Mouse (Mus musculus) embryonic facial prominence, embryonic 11.5 days (tissue): Measurements from ENCODE around the gene Gm49380. TPM values are rescaled to one million over a fixed set of nuclear protein-coding genes. Genes with fewer than 3 reads are reported as not detected.

ENCODE experiments used
- ATAC-seq: fragments of 200-750 bp; cut with Nextera tagmentation; replicated peaks from 2 replicates; pipeline ENCODE4 v1.8.0; 2017; ENCODE audit warnings: low read depth; ENCODE audit not compliant: insufficient number of reproducible peaks, low FRiP score, low TSS enrichment
- DNase-seq: peaks from one replicate; pipeline ENCODE4 v3.0.0-alpha.2; 2015; ENCODE audit warnings: low spot score
- H3K27ac ChIP-seq: fragments of 300-500 bp; sonication (generic); replicated peaks from 2 replicates; pipeline ENCODE4 v1.5.1; 2014; ENCODE audit warnings: mild to moderate bottlenecking, low read depth, low read length, control low read depth
- H3K27me3 ChIP-seq: fragments of 300-500 bp; sonication (generic); 2 replicates; pipeline ENCODE4 v1.6.1; 2014; ENCODE audit warnings: mild to moderate bottlenecking, low read length, moderate library complexity, mixed read lengths; ENCODE audit not compliant: control insufficient read depth, insufficient read depth
- H3K36me3 ChIP-seq: fragments of 300-500 bp; sonication (generic); replicated peaks from 2 replicates; pipeline ENCODE4 v1.6.1; 2014; ENCODE audit warnings: low read depth, mild to moderate bottlenecking, low read length, moderate library complexity, mixed read lengths; ENCODE audit not compliant: control insufficient read depth, insufficient read depth
- H3K4me1 ChIP-seq: fragments of 300-500 bp; sonication (generic); 2 replicates; pipeline ENCODE4 v1.6.1; 2014; ENCODE audit warnings: low read length, mixed read lengths; ENCODE audit not compliant: control insufficient read depth, insufficient read depth
- H3K4me2 ChIP-seq: fragments of 300-500 bp; sonication (generic); 2 replicates; pipeline ENCODE4 v1.6.1; 2014; ENCODE audit warnings: low read depth, mild to moderate bottlenecking, control low read depth, low read length, moderate library complexity
- H3K4me3 ChIP-seq: fragments of 300-500 bp; sonication (generic); 2 replicates; pipeline ENCODE4 v1.5.1; 2014; ENCODE audit warnings: low read depth, low read length, control low read depth
- H3K9ac ChIP-seq: fragments of 300-500 bp; sonication (generic); replicated peaks from 2 replicates; pipeline ENCODE4 v1.6.1; 2014; ENCODE audit warnings: mild to moderate bottlenecking, control low read depth, low read length
- H3K9me3 ChIP-seq: fragments of 300-500 bp; sonication (generic); replicated peaks from 2 replicates; pipeline ENCODE4 v1.6.1; 2016; ENCODE audit warnings: mild to moderate bottlenecking, low read length, inconsistent platforms, mixed read lengths; ENCODE audit not compliant: control insufficient read depth
- WGBS: fragments of 180-500 bp; shearing (Covaris S2); extraction: QIAGEN DNeasy Blood & Tissue Kit; methylation state at CpG from one replicate; pipeline ENCODE4 v1.1.7; 2014; 5-methylcytosine and 5-hydroxymethylcytosine counted together
- polyA plus RNA-seq: library from polyadenylated mRNA; unstranded; fragments of >200 nt; fragmentation: Nextera tagmentation; extraction: Ambion mirVana; gene quantifications from 2 replicates; pipeline ENCODE4 v1.2.1, GENCODE M21; 2014

Gm49380 gene
- polyA plus RNA-seq, 1 experiment from 2014 or later, result 0.08 TPM

DNA sequence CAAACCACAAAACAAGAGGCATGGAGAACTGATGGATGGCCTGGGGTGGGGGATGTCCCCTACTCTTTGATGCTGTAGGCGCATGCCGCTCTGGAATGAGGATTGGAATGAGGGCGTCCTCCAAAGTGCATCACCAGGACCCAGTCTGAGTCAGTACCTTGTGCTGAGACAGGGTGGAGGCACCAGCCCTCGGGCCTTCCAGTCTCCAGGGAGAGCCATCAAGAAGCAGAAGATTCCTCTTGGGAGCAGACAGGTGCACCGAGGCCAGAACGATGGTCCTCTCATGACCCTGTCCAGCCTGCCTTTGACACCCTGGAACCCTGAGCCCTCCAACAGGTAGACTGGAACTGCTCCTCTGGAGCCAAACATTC is 45.4 kb downstream of the Gm49380 start:
- H3K27ac ChIP-seq, result no peak overlapping the region
- H3K4me2 ChIP-seq, result no peak overlapping the region
- ATAC-seq (no peak), DNase-seq (no peak)
- H3K9me3 ChIP-seq, result no peaks in the 10 kb centered on the region
- H3K4me1 ChIP-seq, result peaks cover 10% of the 10 kb centered on the region; the same call in 1 of the 2 replicates
- H3K36me3 ChIP-seq, result no peaks in the 10 kb centered on the region
- H3K4me3 ChIP-seq, result no peak overlapping the region
- WGBS, result 84% methylated on average over 6 of the region's 6 CpGs
- H3K27me3 ChIP-seq, result no peaks in the 10 kb centered on the region
- H3K9ac ChIP-seq, result no peak overlapping the region

DNA sequence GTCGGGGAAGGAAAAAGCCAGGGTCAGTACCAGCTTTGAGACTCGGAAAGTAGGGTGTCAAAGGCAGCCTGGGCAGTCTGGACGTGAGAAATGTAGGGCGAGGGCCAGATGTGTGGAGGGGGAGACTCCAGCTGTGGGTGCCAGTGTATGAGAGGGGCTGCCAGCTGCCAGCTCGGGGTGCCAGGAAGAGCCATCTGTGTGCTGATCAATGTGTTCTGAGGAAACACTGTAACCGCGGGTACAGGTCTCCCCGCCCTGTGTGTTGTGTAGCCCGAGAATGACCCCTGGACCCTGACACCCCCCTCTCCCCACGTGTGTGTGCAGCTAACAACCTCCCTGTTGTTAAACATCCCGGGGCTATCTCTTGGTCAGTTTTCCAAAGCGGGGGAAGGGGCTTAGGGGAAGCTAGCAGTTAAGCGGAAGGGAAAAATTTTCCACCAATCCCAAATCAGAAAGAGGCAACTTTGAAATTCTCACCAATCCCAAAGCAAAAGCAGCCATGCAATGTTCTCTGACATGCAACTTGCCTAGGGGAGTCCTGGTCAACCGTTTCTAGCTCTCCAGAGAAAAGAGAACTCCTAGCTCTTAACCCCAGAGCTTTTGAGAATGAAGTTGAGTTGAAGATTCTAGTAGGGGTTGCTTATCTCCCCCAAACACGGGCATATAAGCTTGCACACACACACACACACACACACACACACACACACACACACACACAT is 45.9 kb downstream of the Gm49380 start:
- DNase-seq, result no peak
- H3K27ac ChIP-seq, result no peak overlapping the region

DNA sequence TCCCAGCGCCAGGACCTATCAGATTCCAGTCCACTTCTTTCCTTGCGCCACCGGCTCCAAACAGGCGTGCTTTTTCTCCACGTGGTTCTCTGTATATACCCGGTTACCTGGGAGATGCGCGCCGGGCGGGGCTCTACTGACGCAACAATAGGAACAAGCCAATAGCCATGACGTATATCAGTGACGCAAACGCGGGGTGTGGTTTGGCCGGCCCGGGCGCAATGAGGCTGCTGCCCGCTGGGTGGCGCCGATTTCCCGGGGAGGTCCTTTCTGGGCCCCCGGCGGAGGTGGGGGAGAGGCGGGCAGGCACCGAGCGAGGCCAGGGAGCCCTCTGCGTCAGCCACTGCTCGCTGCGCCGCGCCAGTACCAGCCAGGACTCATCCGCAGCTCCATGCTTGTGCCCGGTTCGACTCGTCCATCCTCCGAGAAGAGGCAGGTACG is 46.5 kb downstream of the Gm49380 start, which contains the start of gene Usp2:
Usp2 (plus strand) TSS at position 237 of the 441 bp plus-strand sequence.
- Histone ChIP-seq H3K9me3 (no peaks in the 10 kb centered on the region), H3K27ac (no peak within 1 kb of the TSS), H3K36me3 (no peaks in the 10 kb centered on the region), H3K4me1 (peaks cover 7% of the 10 kb centered on the region; the same call in 1 of the 2 replicates), H3K4me3 (peak within 1 kb of the TSS; percentile 48), H3K27me3 (no peaks in the 10 kb centered on the region), H3K9ac (peak within 1 kb of the TSS; percentile 46), H3K4me2 (peak within 1 kb of the TSS; percentile 83)
- under 1% methylated on average over 38 of the region's 38 CpGs for WGBS
- peak; percentile 93 for ATAC-seq
- DNase-seq, result peak; percentile 99

More for the DNA sequence above, 45.9 kb downstream of the Gm49380 start:
- peak overlapping the region; percentile 46 for H3K9ac ChIP-seq
- no peaks in the 10 kb centered on the region for H3K9me3 ChIP-seq
- peak overlapping the region; percentile 83 for H3K4me2 ChIP-seq
- no peaks in the 10 kb centered on the region for H3K27me3 ChIP-seq
- H3K4me3 ChIP-seq, result peak overlapping the region; percentile 48
- peaks cover 9% of the 10 kb centered on the region; the same call in 1 of the 2 replicates for H3K4me1 ChIP-seq
- 7% methylated on average over 15 of the region's 15 CpGs for WGBS
- no peaks in the 10 kb centered on the region for H3K36me3 ChIP-seq
- ATAC-seq, result 0 out of 2 replicates have a peak, but pooled peaks have one; percentile 5

DNA sequence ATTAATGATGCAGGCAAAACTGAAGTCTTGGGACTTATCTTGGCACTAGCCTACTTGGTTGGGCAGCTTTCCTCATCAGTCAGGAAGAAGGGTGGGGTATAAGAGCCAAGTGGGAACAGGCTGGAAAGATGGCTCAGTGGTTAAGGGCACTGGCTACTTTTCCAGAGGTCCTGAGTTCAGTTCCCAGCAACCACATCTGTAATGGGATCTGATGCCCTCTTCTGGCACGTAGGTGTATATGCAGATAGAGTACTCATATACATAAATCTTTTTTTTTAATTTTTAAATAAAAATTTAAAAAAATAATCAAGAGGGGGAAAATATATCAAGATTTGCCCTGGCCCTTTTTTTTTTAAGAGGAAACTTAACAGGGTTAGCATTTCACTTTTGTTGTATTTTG is 48.1 kb downstream of the Gm49380 start:
- ATAC-seq, result no peak
- WGBS, result 42% methylated on average over 1 of the region's 1 CpGs
- no peaks in the 10 kb centered on the region for H3K4me1 ChIP-seq

DNA sequence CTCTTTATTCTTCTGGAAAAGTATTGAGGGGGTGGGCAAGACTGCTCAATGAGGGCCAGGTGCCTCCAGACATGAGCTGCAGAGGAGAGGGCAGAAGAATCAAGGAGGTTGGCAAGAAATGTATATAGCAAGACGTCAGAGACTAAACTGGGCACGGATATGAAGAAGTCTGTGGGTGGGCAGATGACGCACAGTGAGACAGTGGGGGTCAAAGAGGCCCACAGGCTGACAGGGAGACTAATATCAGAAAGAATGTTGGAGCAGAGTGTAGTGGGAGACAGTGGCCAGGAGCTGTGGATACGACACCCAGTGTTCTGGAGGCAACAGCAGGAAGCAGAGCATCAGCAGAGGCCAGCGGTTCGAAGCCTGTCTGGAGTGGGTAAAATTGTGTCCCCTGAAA is 54.7 kb downstream of the Gm49380 start:
- DNase-seq (no peak), ATAC-seq (no peak)
- H3K4me1 ChIP-seq, result no peaks in the 10 kb centered on the region
- H3K4me2 ChIP-seq, result no peak overlapping the region
- WGBS, result 86% methylated on average over 6 of the region's 6 CpGs
- no peaks in the 10 kb centered on the region for H3K9me3 ChIP-seq
- H3K36me3 ChIP-seq, result no peaks in the 10 kb centered on the region
- no peak overlapping the region for H3K9ac ChIP-seq
- H3K4me3 ChIP-seq, result no peak overlapping the region
- no peak overlapping the region for H3K27ac ChIP-seq
- no peaks in the 10 kb centered on the region for H3K27me3 ChIP-seq

More for the DNA sequence above, 48.1 kb downstream of the Gm49380 start:
- Histone ChIP-seq H3K27me3 (no peaks in the 10 kb centered on the region), H3K27ac (no peak overlapping the region), H3K9me3 (no peaks in the 10 kb centered on the region), H3K4me2 (no peak overlapping the region), H3K4me3 (no peak overlapping the region), H3K9ac (no peak overlapping the region), H3K36me3 (no peaks in the 10 kb centered on the region)
- DNase-seq, result no peak

DNA sequence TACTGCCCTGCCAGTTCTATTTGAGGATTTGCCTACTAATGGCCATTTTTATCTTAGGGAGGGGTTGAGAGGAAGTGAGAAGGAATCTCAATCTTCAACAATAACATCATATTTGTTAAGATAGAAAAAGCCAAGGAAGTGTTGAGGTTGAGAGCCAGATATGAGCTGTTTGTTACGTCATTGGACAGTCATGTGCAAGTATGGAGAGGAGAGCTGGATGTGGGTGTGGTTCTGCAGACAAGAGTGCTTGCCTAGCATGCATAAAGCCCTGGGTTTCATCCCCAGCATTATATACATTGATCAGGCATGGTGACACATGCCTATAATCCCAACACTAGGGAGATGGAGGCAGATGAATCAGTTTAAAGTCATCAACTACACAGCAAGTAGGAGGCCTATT is 59.4 kb downstream of the Gm49380 start:
- Histone ChIP-seq H3K9me3 (no peaks in the 10 kb centered on the region), H3K9ac (no peak overlapping the region), H3K4me3 (no peak overlapping the region), H3K4me1 (no peaks in the 10 kb centered on the region), H3K27me3 (no peaks in the 10 kb centered on the region), H3K27ac (no peak overlapping the region), H3K36me3 (no peaks in the 10 kb centered on the region), H3K4me2 (no peak overlapping the region)
- ATAC-seq (no peak), DNase-seq (no peak)
- WGBS, result 77% methylated on average over 1 of the region's 1 CpGs

DNA sequence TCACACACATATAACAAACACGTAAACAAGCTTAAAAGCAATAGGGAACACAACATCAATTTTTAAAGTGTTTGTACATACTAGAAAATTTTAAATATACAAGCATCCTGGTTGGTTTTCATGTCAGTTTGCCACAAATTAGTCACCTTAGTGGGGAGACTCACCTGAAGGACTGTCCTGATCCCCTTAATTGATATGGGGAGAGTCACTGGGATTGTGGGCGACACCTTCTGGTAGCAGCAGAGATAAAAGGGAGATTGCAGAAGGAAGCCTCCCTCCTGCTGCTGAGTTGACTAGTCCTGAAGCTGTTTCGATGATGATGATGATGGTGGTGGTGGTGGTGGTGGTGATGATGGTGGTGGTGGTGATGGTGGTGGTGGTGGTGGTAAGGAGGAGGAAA is 60.4 kb downstream of the Gm49380 start:
- H3K36me3 ChIP-seq, result no peaks in the 10 kb centered on the region
- H3K9me3 ChIP-seq, result no peaks in the 10 kb centered on the region
- no peak overlapping the region for H3K4me3 ChIP-seq
- no peak overlapping the region for H3K9ac ChIP-seq
- ATAC-seq, result no peak
- H3K27me3 ChIP-seq, result no peaks in the 10 kb centered on the region
- H3K4me2 ChIP-seq, result no peak overlapping the region
- no peak overlapping the region for H3K27ac ChIP-seq
- no peaks in the 10 kb centered on the region for H3K4me1 ChIP-seq
- 64% methylated on average over 3 of the region's 3 CpGs for WGBS
- DNase-seq, result no peak

DNA sequence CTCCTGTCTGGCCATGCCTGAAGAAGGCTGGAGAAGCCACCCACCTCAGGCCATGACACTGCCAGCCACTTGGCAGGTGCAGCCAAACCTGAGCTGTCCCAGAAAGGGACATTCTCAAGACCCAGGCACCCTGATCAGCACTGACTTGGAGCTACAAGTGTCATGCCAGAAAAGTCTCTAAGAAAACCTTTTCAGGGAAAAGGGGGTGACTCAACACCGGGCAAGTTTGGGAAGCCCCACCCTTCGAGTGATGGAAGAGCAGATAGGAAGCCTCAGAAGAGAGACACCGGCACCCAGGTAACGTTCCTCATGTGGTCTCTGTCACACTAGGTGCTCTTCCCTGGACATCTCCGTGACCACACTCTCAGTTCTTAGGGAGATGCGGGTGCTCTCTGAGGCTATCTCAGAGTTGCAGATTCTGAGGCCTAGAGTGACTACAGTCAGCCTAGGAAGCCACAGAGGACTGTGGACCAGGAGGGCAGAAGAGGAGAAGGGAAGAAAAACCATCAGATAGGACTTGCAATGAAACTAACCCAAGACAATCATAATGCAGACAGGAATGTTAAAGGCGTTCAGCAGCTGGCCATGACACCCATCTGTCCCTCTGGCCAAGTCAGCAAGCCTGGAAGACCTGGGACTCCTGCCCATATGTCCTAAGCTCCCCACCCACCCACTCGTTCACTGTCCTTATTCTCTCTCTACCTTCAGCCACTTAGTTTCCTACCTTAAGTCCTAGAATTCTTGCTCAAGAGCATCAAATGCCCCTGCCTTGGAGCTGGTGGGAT is 63.7 kb downstream of the Gm49380 start:
- Histone ChIP-seq H3K4me1 (no peaks in the 10 kb centered on the region; the same call in 1 of the 2 replicates), H3K4me2 (no peak overlapping the region), H3K4me3 (no peak overlapping the region), H3K27ac (no peak overlapping the region), H3K9ac (no peak overlapping the region), H3K9me3 (no peaks in the 10 kb centered on the region), H3K27me3 (peaks cover 5% of the 10 kb centered on the region; the same call in 1 of the 2 replicates), H3K36me3 (no peaks in the 10 kb centered on the region)
- ATAC-seq (no peak), DNase-seq (no peak)
- 82% methylated on average over 8 of the region's 8 CpGs for WGBS
